Mouse (Mus musculus) monocyte, adult 5-6 weeks (primary cell): Measurements from ENCODE around the gene Gm4064. TPM values are rescaled to one million over a fixed set of nuclear protein-coding genes. Genes with fewer than 3 reads are reported as not detected.
"Not testable (repeated sequence)": the region's sequence is repeated elsewhere in the genome, so short reads cannot be mapped to it uniquely, and the experiment has no call there.

Source experiments
- ATAC-seq: fragments of 153-309, 156-312 bp; replicated peaks from 2 replicates; pipeline ENCODE4 v1.8.0; 2017; ENCODE audit warnings: mild to moderate bottlenecking; ENCODE audit not compliant: low TSS enrichment, insufficient number of reproducible peaks, severe bottlenecking, poor library complexity, low FRiP score
- total RNA-seq: library from RNA; stranded (forward); fragments of 200-1000, 200-491, 200-594 nt; gene quantifications from 3 replicates; pipeline ENCODE4 v1.2.3, GENCODE M21; 2017

Gene Gm4064
- not detected in 3 replicates for total RNA-seq

- not testable (repeated sequence) for ATAC-seq
Observed at GRCm38 (mm10) chrY:2796105-2796504, at the start of gene Gm4064. Gene Gm4064 (minus strand): TSS chrY:2796205.

- ATAC-seq, result not testable (repeated sequence)
Observed at GRCm38 (mm10) chrY:2830380-2830779, 34.4 kb upstream of the Gm4064 start, which contains the start of the genes Rbmy and Gm10256. Gene Rbmy (plus strand): TSS chrY:2830680. Gene Gm10256 (plus strand): TSS chrY:2830699.

Other genes starting within 250 kb of the Gm4064 start
- not detected in 3 replicates for gene H2al2c, start 197.1 kb downstream of the Gm4064 start, total RNA-seq
- not detected in 3 replicates for gene Sry, start 132.5 kb downstream of the Gm4064 start, total RNA-seq
- not detected in 3 replicates for gene H2al2b, start 75.5 kb downstream of the Gm4064 start, total RNA-seq
- gene Rbmy, start 34.5 kb upstream of the Gm4064 start, total RNA-seq, result not detected in 3 replicates
- gene Gm10256, start 34.5 kb upstream of the Gm4064 start, total RNA-seq, result not detected in 3 replicates
- gene Gm10352, start 104.8 kb upstream of the Gm4064 start, total RNA-seq, result not detected in 3 replicates
- not detected in 3 replicates for gene Gm29289, start 136.4 kb upstream of the Gm4064 start, total RNA-seq